Mouse (Mus musculus): ENCODE data around the gene Gm10277. TPM values are rescaled to one million over a fixed set of nuclear protein-coding genes. Genes with fewer than 3 reads are reported as not detected.
A peak's percentile ranks its signal among the peaks of the same experiment; 100 is the strongest.

Gm10277 gene
- polyA plus RNA-seq, 1 experiment from 2014 or later = 0.89 TPM

GRCm38 (mm10) chr11:77790286-77790685, 2.7 kb upstream of the Gm10277 start:
- H3K9ac ChIP-seq (ENCODE audit: low read depth, low read length) = peak overlapping the region; percentile 14; the same call in 1 of the 2 replicates
- peak overlapping the region; percentile 62 for H3K27ac ChIP-seq (ENCODE audit: low read length)
- H3K4me1 ChIP-seq (ENCODE audit: control insufficient read depth, insufficient read depth, low read length) = peaks cover 45% of the 10 kb centered on the region
- no peak overlapping the region for H3K4me3 ChIP-seq (ENCODE audit: low read length)
- H3K4me2 ChIP-seq (ENCODE audit: low read depth, low read length) = no peak overlapping the region
- no peaks in the 10 kb centered on the region for H3K9me3 ChIP-seq (ENCODE audit: control insufficient read depth, low read length)
- H3K36me3 ChIP-seq (ENCODE audit: control insufficient read depth, insufficient read depth, low read length) = no peaks in the 10 kb centered on the region
- 28% methylated on average over 9 of the region's 9 CpGs for WGBS
- H3K27me3 ChIP-seq (replicated peaks; ENCODE audit: control insufficient read depth, insufficient read depth, low read length) = no peaks in the 10 kb centered on the region
- ATAC-seq = no peak

DNA sequence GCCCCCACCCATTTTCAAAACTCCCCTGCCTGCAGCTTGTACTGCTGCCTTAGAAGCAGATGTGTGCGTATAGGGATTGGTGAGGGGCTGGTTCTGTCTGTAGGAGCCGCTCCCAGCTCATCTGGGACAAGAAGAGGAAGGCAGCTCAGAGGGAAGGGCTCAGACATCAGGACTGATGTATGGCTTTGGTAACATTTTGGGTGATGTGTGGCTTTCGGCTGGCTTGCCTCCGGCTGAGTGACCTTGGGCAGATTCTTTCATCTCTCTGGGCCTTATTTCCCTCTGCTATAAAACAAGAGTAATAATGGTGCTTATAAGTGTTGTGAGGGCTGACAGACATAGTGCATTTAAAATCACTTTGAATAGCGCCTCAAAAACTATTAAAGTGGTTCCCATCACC, 2.0 kb upstream of the Gm10277 start:
- 86% methylated on average over 5 of the region's 5 CpGs for WGBS

GRCm38 (mm10) chr11:77785768-77786561, 1.6 kb downstream of the Gm10277 start:
- WGBS = 38% methylated on average over 7 of the region's 7 CpGs

More for the DNA sequence above, 2.0 kb upstream of the Gm10277 start:
- no peak overlapping the region for H3K27ac ChIP-seq (ENCODE audit: low read length)
- no peaks in the 10 kb centered on the region for H3K36me3 ChIP-seq (ENCODE audit: control insufficient read depth, insufficient read depth, low read length)
- no peak overlapping the region for H3K4me2 ChIP-seq (ENCODE audit: low read depth, low read length)
- H3K9ac ChIP-seq (ENCODE audit: low read depth, low read length) = no peak overlapping the region
- no peaks in the 10 kb centered on the region for H3K9me3 ChIP-seq (ENCODE audit: control insufficient read depth, low read length)
- H3K4me3 ChIP-seq (ENCODE audit: low read length) = no peak overlapping the region
- H3K4me1 ChIP-seq (ENCODE audit: control insufficient read depth, insufficient read depth, low read length) = peaks cover 53% of the 10 kb centered on the region
- no peak for ATAC-seq
- no peaks in the 10 kb centered on the region for H3K27me3 ChIP-seq (replicated peaks; ENCODE audit: control insufficient read depth, insufficient read depth, low read length)

DNA sequence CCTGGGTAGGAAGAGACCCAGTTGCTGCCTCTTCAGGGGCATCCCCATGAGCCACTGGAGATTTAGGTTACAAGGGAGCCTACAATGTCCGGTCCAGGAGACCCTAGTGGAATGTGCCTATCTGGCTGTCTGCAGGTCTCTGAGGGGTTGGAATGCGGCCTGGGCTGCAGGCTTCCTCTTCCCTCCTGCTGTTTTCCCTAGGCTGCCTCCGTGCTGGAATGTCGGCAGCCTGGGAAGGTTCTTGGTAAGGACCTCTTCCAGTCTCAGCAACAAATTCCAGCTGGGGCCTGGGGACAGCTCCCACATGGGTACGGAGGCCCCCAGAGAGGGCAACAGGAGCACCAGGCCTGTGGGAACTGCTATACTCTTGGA, 2.2 kb downstream of the Gm10277 start:
- ATAC-seq = no peak; the same call in none of the 2 replicates
- Histone ChIP-seq H3K4me3 (ENCODE audit: low read length) (peak overlapping the region; percentile 11; the same call in 1 of the 2 replicates), H3K4me1 (ENCODE audit: control insufficient read depth, insufficient read depth, low read length) (peaks cover 56% of the 10 kb centered on the region)

More at GRCm38 (mm10) chr11:77785768-77786561, 1.6 kb downstream of the Gm10277 start:
- Histone ChIP-seq H3K9ac (ENCODE audit: low read depth, low read length) (peak overlapping the region; percentile 71), H3K36me3 (ENCODE audit: control insufficient read depth, insufficient read depth, low read length) (no peaks in the 10 kb centered on the region), H3K4me1 (ENCODE audit: control insufficient read depth, insufficient read depth, low read length) (peaks cover 60% of the 10 kb centered on the region), H3K9me3 (ENCODE audit: control insufficient read depth, low read length) (no peaks in the 10 kb centered on the region), H3K27me3 (replicated peaks; ENCODE audit: control insufficient read depth, insufficient read depth, low read length) (no peaks in the 10 kb centered on the region), H3K27ac (ENCODE audit: low read length) (peak overlapping the region; percentile 99), H3K4me3 (ENCODE audit: low read length) (peak overlapping the region; percentile 11; the same call in 1 of the 2 replicates), H3K4me2 (ENCODE audit: low read depth, low read length) (peak overlapping the region; percentile 37)
- peak; percentile 86 for ATAC-seq

GRCm38 (mm10) chr11:77784894-77785293, 2.7 kb downstream of the Gm10277 start:
- Histone ChIP-seq H3K9me3 (ENCODE audit: control insufficient read depth, low read length) (no peaks in the 10 kb centered on the region), H3K4me1 (ENCODE audit: control insufficient read depth, insufficient read depth, low read length) (peaks cover 51% of the 10 kb centered on the region), H3K4me3 (ENCODE audit: low read length) (no peak overlapping the region), H3K4me2 (ENCODE audit: low read depth, low read length) (peak overlapping the region; percentile 37), H3K27me3 (replicated peaks; ENCODE audit: control insufficient read depth, insufficient read depth, low read length) (no peaks in the 10 kb centered on the region), H3K36me3 (ENCODE audit: control insufficient read depth, insufficient read depth, low read length) (no peaks in the 10 kb centered on the region), H3K9ac (ENCODE audit: low read depth, low read length) (peak overlapping the region; percentile 71), H3K27ac (ENCODE audit: low read length) (peak overlapping the region; percentile 99)
- no peak for ATAC-seq
- WGBS = 62% methylated on average over 9 of the region's 9 CpGs

More for the DNA sequence above, 2.2 kb downstream of the Gm10277 start:
- peak overlapping the region; percentile 99 for H3K27ac ChIP-seq (ENCODE audit: low read length)
- peak overlapping the region; percentile 37 for H3K4me2 ChIP-seq (ENCODE audit: low read depth, low read length)
- H3K36me3 ChIP-seq (ENCODE audit: control insufficient read depth, insufficient read depth, low read length) = no peaks in the 10 kb centered on the region
- WGBS = 23% methylated on average over 5 of the region's 5 CpGs
- no peaks in the 10 kb centered on the region for H3K27me3 ChIP-seq (replicated peaks; ENCODE audit: control insufficient read depth, insufficient read depth, low read length)
- H3K9me3 ChIP-seq (ENCODE audit: control insufficient read depth, low read length) = no peaks in the 10 kb centered on the region
- peak overlapping the region; percentile 71 for H3K9ac ChIP-seq (ENCODE audit: low read depth, low read length)

GRCm38 (mm10) chr11:77783747-77784646, 3.5 kb downstream of the Gm10277 start:
- ATAC-seq = 0 out of 2 replicates have a peak, but pooled peaks have one; percentile 16
- Histone ChIP-seq H3K36me3 (ENCODE audit: control insufficient read depth, insufficient read depth, low read length) (no peaks in the 10 kb centered on the region), H3K9ac (ENCODE audit: low read depth, low read length) (peak overlapping the region; percentile 71), H3K4me2 (ENCODE audit: low read depth, low read length) (peak overlapping the region; percentile 24), H3K9me3 (ENCODE audit: control insufficient read depth, low read length) (no peaks in the 10 kb centered on the region), H3K27ac (ENCODE audit: low read length) (peak overlapping the region; percentile 99), H3K4me3 (ENCODE audit: low read length) (no peak overlapping the region), H3K27me3 (replicated peaks; ENCODE audit: control insufficient read depth, insufficient read depth, low read length) (no peaks in the 10 kb centered on the region), H3K4me1 (ENCODE audit: control insufficient read depth, insufficient read depth, low read length) (peaks cover 50% of the 10 kb centered on the region)
- WGBS = 44% methylated on average over 18 of the region's 18 CpGs

- peak overlapping the region; percentile 99 for H3K27ac ChIP-seq (ENCODE audit: low read length)
- peaks cover 50% of the 10 kb centered on the region for H3K4me1 ChIP-seq (ENCODE audit: control insufficient read depth, insufficient read depth, low read length)
- H3K4me2 ChIP-seq (ENCODE audit: low read depth, low read length) = peak overlapping the region; percentile 24; the same call in 1 of the 2 replicates
- peak overlapping the region; percentile 71 for H3K9ac ChIP-seq (ENCODE audit: low read depth, low read length)
- ATAC-seq = no peak
- no peaks in the 10 kb centered on the region for H3K9me3 ChIP-seq (ENCODE audit: control insufficient read depth, low read length)
- WGBS = 65% methylated on average over 10 of the region's 10 CpGs
- H3K27me3 ChIP-seq (replicated peaks; ENCODE audit: control insufficient read depth, insufficient read depth, low read length) = no peaks in the 10 kb centered on the region
- H3K36me3 ChIP-seq (ENCODE audit: control insufficient read depth, insufficient read depth, low read length) = no peaks in the 10 kb centered on the region
- H3K4me3 ChIP-seq (ENCODE audit: low read length) = no peak overlapping the region
These were observed 4.3 kb downstream of the Gm10277 start for GRCm38 (mm10) chr11:77783211-77783746.

- peaks cover 50% of the 10 kb centered on the region for H3K4me1 ChIP-seq (ENCODE audit: control insufficient read depth, insufficient read depth, low read length)
- H3K4me2 ChIP-seq (ENCODE audit: low read depth, low read length) = no peak overlapping the region
- H3K27ac ChIP-seq (ENCODE audit: low read length) = no peak overlapping the region
- no peaks in the 10 kb centered on the region for H3K27me3 ChIP-seq (replicated peaks; ENCODE audit: control insufficient read depth, insufficient read depth, low read length)
- H3K36me3 ChIP-seq (ENCODE audit: control insufficient read depth, insufficient read depth, low read length) = peaks cover 9% of the 10 kb centered on the region; the same call in 1 of the 2 replicates
- peak overlapping the region; percentile 21; the same call in 1 of the 2 replicates for H3K9ac ChIP-seq (ENCODE audit: low read depth, low read length)
- no peaks in the 10 kb centered on the region for H3K9me3 ChIP-seq (ENCODE audit: control insufficient read depth, low read length)
- 85% methylated on average over 7 of the region's 7 CpGs for WGBS
- ATAC-seq = no peak
- no peak overlapping the region for H3K4me3 ChIP-seq (ENCODE audit: low read length)
These were observed 5.3 kb downstream of the Gm10277 start for GRCm38 (mm10) chr11:77782104-77782815.

Measured in intestine, embryonic 16.5 days (tissue).